Mouse (Mus musculus) brain, embryonic 14.5 days (tissue): ENCODE measurements around the gene Tapbpl.

ENCODE experiments used
- CTCF ChIP-seq: fragments of 200-500 bp; IDR thresholded peaks from 2 replicates; pipeline ENCODE4 v1.5.1; 2012; ENCODE audit warnings: inconsistent platforms, mild to moderate bottlenecking, moderate library complexity, borderline replicate concordance; ENCODE audit not compliant: insufficient read depth, insufficient read length; ENCODE audit errors: extremely low read depth
- POLR2A ChIP-seq: fragments of 200-500 bp; IDR thresholded peaks from 2 replicates; pipeline ENCODE4 v1.6.1; 2012; ENCODE audit warnings: mild to moderate bottlenecking, inconsistent platforms, borderline replicate concordance; ENCODE audit not compliant: poor library complexity, insufficient read depth, insufficient read length, severe bottlenecking; ENCODE audit errors: extremely low read depth

DNA sequence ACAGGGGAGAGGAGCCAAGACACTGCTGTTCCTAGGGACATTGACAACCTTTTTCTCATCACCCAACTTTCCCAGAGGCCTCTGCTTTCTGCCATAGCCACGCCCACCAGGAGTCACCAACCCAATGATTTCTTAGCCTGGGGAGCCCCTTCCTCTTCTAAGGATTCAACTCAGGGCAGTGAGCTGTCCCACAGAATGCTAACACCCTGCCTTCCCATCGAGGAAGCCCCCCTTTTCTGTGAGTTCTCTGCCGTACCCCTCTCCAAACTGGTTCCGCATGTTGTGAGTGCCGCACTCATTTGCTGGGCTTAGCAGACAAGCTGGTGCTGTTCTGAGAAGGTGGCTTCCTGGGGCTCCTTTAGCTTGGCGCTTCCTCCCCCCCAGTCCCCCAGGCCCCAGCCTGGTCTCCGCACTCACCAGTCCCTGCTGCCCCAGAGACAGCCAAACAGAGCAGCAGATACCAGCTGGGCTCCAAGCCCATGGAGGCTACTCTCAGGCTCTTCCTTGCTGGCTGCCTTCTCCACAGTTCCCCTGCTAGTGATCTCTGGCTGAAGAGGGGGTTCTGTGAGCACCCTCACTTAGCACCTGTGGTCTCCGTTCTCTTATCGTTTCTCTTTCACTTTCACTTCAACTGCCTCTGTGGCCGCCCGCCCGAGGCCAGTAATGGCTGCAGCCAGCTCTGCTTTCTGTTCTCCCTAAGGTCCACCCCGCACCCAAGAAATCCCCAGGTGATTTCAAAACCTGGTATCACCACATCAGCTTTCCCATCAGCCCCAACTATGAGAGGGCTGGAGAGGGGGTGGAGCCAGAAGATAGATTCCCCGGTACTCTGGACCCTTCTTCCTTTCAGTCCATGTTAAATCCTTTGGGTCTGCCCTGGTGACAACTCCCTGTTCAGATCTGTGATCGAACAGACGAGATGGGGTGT lies at the start of gene Tapbpl:
- TF ChIP-seq POLR2A (peak; percentile 27; the same call in 1 of the 2 replicates), CTCF (no peak)
